Mouse (Mus musculus): ENCODE results near the gene Prrt2.

DNA sequence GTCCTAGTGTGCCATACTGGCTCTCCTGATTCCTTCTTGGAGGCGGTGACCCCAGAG lies 45.3 kb downstream of the Prrt2 start, which contains the start of gene Cdipt:
- no peak for TF ChIP-seq CTCF (IDR thresholded peaks at IDR 0.05; ENCODE audit: borderline replicate concordance, insufficient read depth, low read depth, low read length)
- no peak for TF ChIP-seq POLR2A (IDR thresholded peaks at IDR 0.05; ENCODE audit: borderline replicate concordance, insufficient read depth, low read length)

Data from cerebellum, adult 2 months (tissue).